Mouse (Mus musculus) spleen, postnatal 14 days (tissue): Measurements from ENCODE around the gene Mob3b.

Source experiments
- DNase-seq, 2 experiments: peaks; one replicate each; pipeline ENCODE4 v3.0.0; 2021 to 2022; ENCODE audit warnings: low spot score in 2 of 2

Gene Mob3b

DNA sequence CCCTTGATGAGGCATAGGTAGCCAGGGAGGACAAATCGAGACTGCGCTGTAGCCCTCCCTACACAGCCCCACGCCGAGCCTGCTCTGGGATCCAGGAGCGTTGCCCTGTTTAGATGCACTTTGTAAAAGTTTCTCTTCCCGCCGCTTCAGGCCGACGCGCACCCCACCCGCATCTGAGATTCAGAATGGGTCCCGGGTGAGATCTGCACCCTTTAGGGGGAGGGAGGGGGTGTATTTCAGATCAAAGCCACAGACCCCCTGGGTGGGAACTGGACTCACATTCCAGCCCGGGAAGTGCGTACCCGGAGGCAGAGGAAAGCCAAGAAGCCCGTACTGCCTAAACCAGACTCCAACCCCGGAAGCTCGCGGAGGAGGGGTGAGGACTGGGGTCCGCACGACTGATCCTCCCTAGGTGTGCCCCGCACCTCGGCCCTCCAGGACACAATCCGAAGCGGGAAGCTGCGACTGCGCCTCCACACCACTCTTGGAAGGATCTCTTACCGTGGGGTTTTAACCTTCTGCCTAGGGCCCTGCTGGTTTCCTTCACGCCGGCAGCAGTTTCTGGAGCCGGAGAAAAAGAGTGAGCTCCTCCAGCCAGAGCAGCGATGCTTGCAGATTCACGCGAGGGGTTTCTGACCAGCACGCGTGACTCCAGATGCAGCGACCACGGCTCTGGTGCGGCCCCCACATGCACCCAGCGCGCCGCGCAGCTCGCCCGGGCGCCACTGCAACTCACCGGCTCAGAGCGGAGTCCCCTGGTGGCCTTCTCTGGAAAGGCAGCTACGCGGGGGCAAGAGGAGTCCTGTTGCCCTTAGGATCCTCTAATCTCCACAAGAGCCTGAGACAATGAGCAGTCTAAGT is at the start of gene Mob3b:
Gene Mob3b, minus strand, starts transcription at position 734 of the 861 bp plus-strand sequence.
- peak; percentile 69 to 81 for DNase-seq

DNA sequence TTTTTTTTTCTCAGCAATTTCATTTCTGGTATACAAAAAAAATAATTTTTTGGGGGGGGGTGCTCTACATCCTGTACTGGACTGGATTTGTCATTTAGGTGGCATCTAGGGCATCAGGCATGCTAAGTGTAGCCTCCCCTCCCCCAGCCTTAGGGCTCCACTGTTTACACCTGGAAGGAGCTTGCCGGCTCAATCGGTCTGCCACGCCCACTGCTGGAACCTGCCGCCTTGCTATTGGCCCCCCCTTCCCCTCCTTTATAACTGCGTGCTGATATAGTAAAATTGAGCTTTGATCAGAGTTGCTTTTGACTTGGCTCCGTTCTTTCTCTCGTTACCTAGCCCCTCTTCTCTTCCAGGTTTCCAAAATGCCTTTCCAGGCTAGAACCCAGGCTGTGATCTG is 47.4 kb upstream of the Mob3b start:
- no peak for DNase-seq

GRCm38 (mm10) chr4:35203724-35204123 is 46.4 kb upstream of the Mob3b start:
- DNase-seq: no peak

- DNase-seq: no peak
Measured at GRCm38 (mm10) chr4:35201700-35202099, 44.4 kb upstream of the Mob3b start.

DNA sequence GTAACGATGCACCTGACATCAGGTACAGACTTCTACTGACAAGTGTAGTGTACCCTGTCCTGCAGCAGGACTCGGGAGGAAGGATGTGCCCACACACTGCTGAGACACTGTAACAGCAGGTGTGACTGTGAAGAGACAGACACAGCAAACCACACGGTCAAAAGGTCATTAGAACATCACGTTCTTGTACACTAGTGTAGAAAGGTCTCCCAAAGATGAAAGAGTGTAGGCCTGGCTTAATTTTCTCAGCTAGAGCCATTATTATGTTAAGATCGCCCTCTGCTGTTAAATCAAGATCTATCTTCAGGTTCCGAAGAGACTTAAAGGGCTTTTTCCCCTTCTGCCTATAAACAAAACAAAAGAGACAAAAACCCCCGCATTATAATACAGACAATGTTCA is 35.4 kb upstream of the Mob3b start:
- DNase-seq: no peak

- DNase-seq: no peak
Measured at GRCm38 (mm10) chr4:35189794-35190193, 32.5 kb upstream of the Mob3b start.

- DNase-seq: no peak
Measured at GRCm38 (mm10) chr4:35187617-35188326, 30.5 kb upstream of the Mob3b start.

DNA sequence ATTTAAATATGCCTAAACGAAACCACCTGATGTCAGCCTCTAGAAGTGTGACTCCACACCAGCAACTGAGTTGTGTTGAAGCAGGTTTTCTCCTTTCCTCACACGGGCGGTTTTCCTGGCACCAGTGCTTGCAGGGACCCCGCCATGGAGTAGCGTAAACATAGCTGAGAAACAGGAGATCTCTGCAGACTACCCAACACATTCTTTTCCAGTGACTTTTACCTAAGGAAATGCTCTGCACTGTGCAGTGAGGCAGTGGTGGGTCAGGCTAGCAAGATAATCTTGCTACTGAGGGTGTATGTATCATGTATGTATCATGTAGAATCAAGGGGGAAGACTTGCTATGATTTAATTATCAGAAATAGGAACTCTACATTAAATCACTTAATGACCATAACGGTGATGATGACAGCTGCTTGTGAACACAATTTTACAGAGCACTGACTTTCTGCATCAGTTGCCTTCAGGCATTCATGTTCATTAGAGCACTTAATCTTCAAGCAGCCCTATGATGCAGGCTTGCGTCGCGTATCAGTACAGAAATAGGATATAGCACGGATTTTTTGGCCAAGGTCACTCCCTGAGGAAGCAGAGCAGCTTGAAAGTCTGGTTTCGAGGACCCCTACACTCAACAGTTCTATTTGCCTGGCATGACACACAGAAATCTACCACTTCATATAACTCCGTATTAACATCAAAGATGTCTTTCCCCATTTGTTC is 20.8 kb upstream of the Mob3b start:
- no peak for DNase-seq

DNA sequence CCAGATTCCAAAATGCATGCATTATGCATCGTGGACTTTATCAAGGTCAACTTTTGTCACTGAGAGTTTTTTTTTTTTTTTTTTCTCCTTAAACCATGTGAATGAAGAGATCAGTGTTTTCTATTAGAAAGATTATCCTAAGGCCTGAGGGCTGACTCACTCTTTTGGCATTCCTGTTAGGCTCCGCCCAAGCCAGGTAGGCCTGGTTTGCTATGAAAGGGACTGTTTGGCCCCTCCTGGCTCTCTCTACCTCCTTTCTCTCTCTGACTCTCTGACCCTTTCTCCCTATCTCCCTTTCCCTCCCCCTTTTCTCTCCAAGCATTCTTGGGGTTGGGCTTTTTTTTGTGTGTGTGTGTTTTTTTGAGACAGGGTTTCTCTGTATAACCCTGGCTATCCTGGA is 18.3 kb upstream of the Mob3b start:
- DNase-seq: no peak

GRCm38 (mm10) chr4:35173551-35173950 is 16.3 kb upstream of the Mob3b start:
- no peak for DNase-seq

- DNase-seq: no peak
Measured at GRCm38 (mm10) chr4:35172471-35172870, 15.2 kb upstream of the Mob3b start.

- DNase-seq: no peak
Measured at GRCm38 (mm10) chr4:35169571-35170125, 12.4 kb upstream of the Mob3b start.

DNA sequence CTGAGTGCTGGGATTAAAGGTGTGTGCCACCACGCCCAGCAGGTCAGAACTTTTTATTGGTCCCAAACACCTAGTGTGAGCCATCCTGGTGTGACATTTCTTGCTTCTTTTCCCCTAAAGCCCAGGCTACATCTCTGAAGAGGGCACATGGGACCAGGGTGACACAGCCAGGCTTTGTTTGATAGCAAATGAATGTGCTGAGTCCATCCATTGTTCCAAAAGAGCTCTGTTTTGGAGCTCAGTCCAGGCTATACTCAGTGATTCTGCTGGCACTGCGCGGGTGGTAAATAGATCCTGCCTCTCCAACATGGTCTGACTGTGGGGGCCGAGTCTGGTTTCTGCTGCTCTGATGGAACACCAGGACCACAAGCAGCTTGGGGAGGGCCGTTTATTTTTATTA is 10.6 kb upstream of the Mob3b start:
- no peak for DNase-seq

- no peak for DNase-seq
Measured at GRCm38 (mm10) chr4:35165947-35166346, 8.7 kb upstream of the Mob3b start.

DNA sequence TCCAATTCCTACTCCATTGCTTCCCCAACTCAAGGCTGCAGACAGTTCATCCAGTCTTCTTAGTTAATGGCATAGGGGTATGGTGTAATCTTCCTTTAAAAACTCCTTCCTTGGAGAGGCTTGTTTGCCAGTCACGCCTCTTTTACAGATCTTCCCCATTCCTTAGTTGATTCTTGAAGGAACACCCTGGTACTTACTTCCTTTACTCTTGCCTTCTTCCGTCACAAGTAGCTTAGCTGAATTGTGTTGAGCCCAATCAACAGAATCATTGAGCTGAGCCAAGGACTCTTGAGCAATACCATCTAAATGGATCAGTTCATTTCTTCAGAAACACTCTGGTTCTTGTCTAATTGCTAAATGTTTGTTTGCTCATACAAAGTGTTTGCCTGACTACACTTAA is 8.0 kb upstream of the Mob3b start:
- DNase-seq: no peak

- DNase-seq: no peak
Measured at GRCm38 (mm10) chr4:35157815-35158214, 531 bp upstream of the Mob3b start.

DNA sequence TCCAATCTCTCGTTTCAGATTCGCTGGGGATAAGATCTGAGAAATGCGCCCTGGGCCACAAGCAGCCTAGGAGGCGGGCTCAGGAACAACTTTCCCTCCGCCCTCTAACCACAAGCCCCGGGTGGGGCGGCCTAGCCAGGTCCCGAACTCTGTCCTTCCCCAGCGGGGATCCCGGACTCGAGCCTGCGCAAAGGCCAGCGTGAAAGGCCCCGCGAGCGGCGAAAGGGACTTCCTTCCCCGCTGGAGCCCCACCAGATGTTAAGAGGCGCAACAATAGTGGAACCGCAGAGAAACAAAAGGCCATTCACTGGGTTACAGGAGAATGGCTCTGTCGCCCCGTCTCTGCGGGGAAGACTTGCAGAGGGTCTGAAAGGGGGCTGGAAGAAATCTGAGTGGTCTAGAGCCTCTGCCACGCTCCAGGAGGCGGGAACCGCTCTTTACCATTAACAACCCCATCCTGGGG is 1.1 kb downstream of the Mob3b start:
- peak; percentile 23 to 28 for DNase-seq

DNA sequence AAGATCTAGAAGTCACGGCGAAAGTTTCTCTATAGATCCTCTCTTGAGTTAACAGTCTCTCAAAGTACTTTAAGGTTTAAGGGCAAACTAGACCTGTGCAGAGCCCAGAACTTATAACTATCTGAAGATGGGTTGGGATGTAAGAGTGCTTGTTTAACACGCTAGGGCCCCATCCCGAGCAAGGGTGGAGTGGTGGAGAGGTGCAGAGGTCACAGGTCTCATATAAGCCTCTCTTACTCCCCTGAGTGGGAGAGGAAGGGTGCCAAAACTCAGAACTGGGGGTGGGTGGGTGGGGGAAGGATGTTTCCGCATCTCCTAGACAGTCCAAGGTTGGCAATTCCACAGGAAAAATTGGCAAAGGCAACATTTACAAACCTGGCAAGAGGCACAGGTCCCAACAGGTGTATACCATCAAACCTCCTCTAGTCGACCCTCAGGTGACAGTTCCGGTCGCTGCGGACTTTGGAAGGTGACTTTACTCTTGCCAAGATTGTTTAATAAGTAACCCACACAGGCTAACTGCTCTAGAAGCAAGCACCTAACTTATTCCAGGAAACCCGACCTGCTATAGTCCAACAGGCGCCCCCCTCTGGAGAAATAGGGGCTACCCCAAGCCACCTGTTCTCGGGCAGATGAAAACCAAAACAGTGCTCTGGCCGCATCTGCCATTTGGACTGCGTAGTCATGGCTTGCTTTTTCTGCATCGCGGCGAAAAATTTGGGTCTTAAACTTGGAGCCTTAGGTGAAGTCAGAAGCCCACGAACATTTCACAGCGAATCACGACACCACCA is 2.0 kb downstream of the Mob3b start:
- DNase-seq: peak in 1 of 2 experiments; percentile 34

- DNase-seq: no peak
Measured at GRCm38 (mm10) chr4:35154051-35154450, 3.2 kb downstream of the Mob3b start.

- no peak for DNase-seq
Measured at GRCm38 (mm10) chr4:35151756-35152155, 5.5 kb downstream of the Mob3b start, which contains the start of gene Ifnk. Gene Ifnk (plus strand): TSS chr4:35152056.

DNA sequence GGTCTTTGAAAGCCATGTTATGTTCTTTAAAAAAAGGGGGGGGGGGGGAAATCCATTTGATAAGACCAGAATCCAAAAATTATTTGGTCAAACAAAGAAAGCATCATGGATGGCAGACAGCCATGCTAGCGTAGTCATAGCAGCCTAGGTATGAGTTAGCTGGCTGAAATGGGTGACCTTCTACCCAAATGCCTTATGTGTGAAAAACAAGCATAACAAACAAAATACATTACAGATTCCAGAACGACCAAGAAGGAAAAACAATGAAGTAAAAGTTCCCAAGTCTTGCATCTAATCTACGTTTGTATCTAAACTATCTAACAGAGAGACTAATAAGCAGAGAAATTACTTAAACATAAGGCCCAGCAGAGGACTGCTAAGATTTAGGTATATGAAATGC is 6.6 kb downstream of the Mob3b start:
- no peak for DNase-seq
